Mouse (Mus musculus): ENCODE data around the gene Olfr98. TPM values are rescaled to one million over a fixed set of nuclear protein-coding genes. Genes with fewer than 3 reads are reported as not detected.

Olfr98 gene
- total and polyA plus RNA-seq, 3 experiments = not detected

DNA sequence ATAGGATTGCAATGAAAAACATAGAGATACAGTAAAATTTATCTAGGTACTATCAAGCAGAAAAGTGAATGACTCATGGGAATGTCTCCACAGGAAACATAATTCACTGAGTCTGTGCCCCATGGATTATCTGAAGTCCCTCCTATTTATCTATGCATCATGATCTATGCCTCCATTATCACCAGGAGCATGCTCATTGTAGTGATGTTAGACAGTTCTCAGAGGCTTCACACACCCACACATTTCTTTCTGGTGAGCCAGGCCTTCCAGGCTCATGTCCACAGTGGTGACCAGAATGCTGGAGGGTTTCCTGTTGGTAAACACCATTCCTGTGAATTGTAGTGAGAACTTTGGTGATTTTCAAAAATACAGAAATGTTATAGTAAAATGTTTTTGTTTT, 13.0 kb upstream of the Olfr98 start:
- Histone ChIP-seq H3K4me3 (ENCODE audit: control insufficient read depth in 1 of 2, insufficient read depth in 1 of 2, low read depth in 2 of 2, low read length in 2 of 2) (no peak overlapping the region), H3K27ac (ENCODE audit: control insufficient read depth, low read depth, low read length) (no peak overlapping the region), H3K79me2 (ENCODE audit: control insufficient read depth, insufficient read depth, low read length, poor library complexity) (no peaks in the 10 kb centered on the region), H3K9ac (ENCODE audit: control insufficient read depth, low read depth, low read length, poor library complexity, severe bottlenecking) (no peak overlapping the region), H3K27me3 (ENCODE audit: control insufficient read depth in 1 of 2, insufficient read depth in 2 of 2, low read length in 2 of 2) (no peaks in the 10 kb centered on the region), H3K36me3 (ENCODE audit: control insufficient read depth in 1 of 2, insufficient read depth in 2 of 2, low read length in 2 of 2) (no peaks in the 10 kb centered on the region), H3K4me1 (ENCODE audit: control insufficient read depth in 1 of 2, insufficient read depth in 2 of 2, low read length in 2 of 2) (peaks cover 0 to 2% of the 10 kb centered on the region in 2 experiments; a peak in 1 of 4 replicates), H3K9me3 (replicated peaks; ENCODE audit: insufficient read depth, low read length) (no peaks in the 10 kb centered on the region)
- DNase-seq (ENCODE audit: low read depth, low spot score) = no peak
- no peak for TF ChIP-seq MAZ (IDR thresholded peaks at IDR 0.05; ENCODE audit: low read depth, low read length)
- TF ChIP-seq KAT2A (conservative IDR thresholded peaks at IDR 0.05; ENCODE audit: low read depth, low read length) = no peak
- no peak for TF ChIP-seq ZC3H11A (IDR thresholded peaks at IDR 0.05; ENCODE audit: low read depth, low read length)
- no peak for TF ChIP-seq MXI1 (IDR thresholded peaks at IDR 0.05; ENCODE audit: low read depth, low read length)
- TF ChIP-seq POLR2A (IDR thresholded peaks at IDR 0.05; ENCODE audit: control insufficient read depth in 1 of 2, insufficient read depth in 1 of 2, low read depth in 1 of 2, low read length in 2 of 2, poor library complexity in 1 of 2) = no peak
- no peak for TF ChIP-seq E2F4 (IDR thresholded peaks at IDR 0.05; ENCODE audit: borderline replicate concordance, low read depth, low read length)

GRCm38 (mm10) chr17:37275626-37276248, 12.2 kb upstream of the Olfr98 start:
- no peaks in the 10 kb centered on the region; a peak in 1 of 4 replicates for H3K36me3 ChIP-seq (ENCODE audit: control insufficient read depth in 1 of 2, insufficient read depth in 2 of 2, low read length in 2 of 2)
- H3K4me1 ChIP-seq (ENCODE audit: control insufficient read depth in 1 of 2, insufficient read depth in 2 of 2, low read length in 2 of 2) = peaks cover 0 to 6% of the 10 kb centered on the region in 2 experiments; a peak in 1 of 4 replicates
- no peak for TF ChIP-seq POLR2A (IDR thresholded peaks at IDR 0.05; ENCODE audit: control insufficient read depth in 1 of 2, insufficient read depth in 1 of 2, low read depth in 1 of 2, low read length in 2 of 2, poor library complexity in 1 of 2)
- no peak for TF ChIP-seq HCFC1 (IDR thresholded peaks at IDR 0.05; ENCODE audit: low read depth, low read length)
- TF ChIP-seq NELFE (IDR thresholded peaks at IDR 0.05; ENCODE audit: low read depth, low read length) = no peak
- no peak for TF ChIP-seq MEF2A (IDR thresholded peaks at IDR 0.05; ENCODE audit: extremely low read depth, insufficient replicate concordance, low read depth, low read length, poor library complexity, severe bottlenecking)
- TF ChIP-seq MAZ (IDR thresholded peaks at IDR 0.05; ENCODE audit: low read depth, low read length) = no peak
- TF ChIP-seq MAFK (IDR thresholded peaks at IDR 0.05; ENCODE audit: borderline replicate concordance, low read depth, low read length) = no peak
- TF ChIP-seq RAD21 (IDR thresholded peaks at IDR 0.05; ENCODE audit: low read depth, low read length) = no peak
- TF ChIP-seq GABPA (IDR thresholded peaks at IDR 0.05; ENCODE audit: low read depth, low read length) = no peak
- TF ChIP-seq TCF12 (IDR thresholded peaks at IDR 0.05; ENCODE audit: low read depth, low read length) = no peak
- TF ChIP-seq ETS1 (IDR thresholded peaks at IDR 0.05; ENCODE audit: low read depth, low read length) = peak; percentile 26; the same call in 1 of the 2 replicates
- no peak for TF ChIP-seq ZMIZ1 (IDR thresholded peaks at IDR 0.05; ENCODE audit: low read depth, low read length)
- TF ChIP-seq SMC3 (IDR thresholded peaks at IDR 0.05; ENCODE audit: low read depth, low read length) = no peak
- no peak for TF ChIP-seq RCOR1 (IDR thresholded peaks at IDR 0.05; ENCODE audit: low read depth, low read length)
- TF ChIP-seq POLR2AphosphoS2 (IDR thresholded peaks at IDR 0.05; ENCODE audit: low read length) = no peak
- peak; percentile 90 for TF ChIP-seq ZNF384 (IDR thresholded peaks at IDR 0.05; ENCODE audit: low read depth, low read length)
- TF ChIP-seq KAT2A (conservative IDR thresholded peaks at IDR 0.05; ENCODE audit: low read depth, low read length) = no peak
- TF ChIP-seq USF1 (IDR thresholded peaks at IDR 0.05; ENCODE audit: low read depth, low read length) = no peak
- peak; percentile 22 for DNase-seq (ENCODE audit: low read depth, low spot score)
- H3K27me3 ChIP-seq (ENCODE audit: control insufficient read depth in 1 of 2, insufficient read depth in 2 of 2, low read length in 2 of 2) = no peaks in the 10 kb centered on the region
- H3K79me2 ChIP-seq (ENCODE audit: control insufficient read depth, insufficient read depth, low read length, poor library complexity) = no peaks in the 10 kb centered on the region
- H3K9ac ChIP-seq (ENCODE audit: control insufficient read depth, low read depth, low read length, poor library complexity, severe bottlenecking) = no peak overlapping the region
- H3K4me3 ChIP-seq (ENCODE audit: control insufficient read depth in 1 of 2, insufficient read depth in 1 of 2, low read depth in 2 of 2, low read length in 2 of 2) = no peak overlapping the region
- no peaks in the 10 kb centered on the region for H3K9me3 ChIP-seq (replicated peaks; ENCODE audit: insufficient read depth, low read length)
- no peak overlapping the region for H3K27ac ChIP-seq (ENCODE audit: control insufficient read depth, low read depth, low read length)
